Mouse (Mus musculus) midbrain, embryonic 13.5 days (tissue): ENCODE measurements around the gene Rnaseh2a. TPM values are rescaled to one million over a fixed set of nuclear protein-coding genes. Genes with fewer than 3 reads are reported as not detected.

ENCODE experiments used
- ATAC-seq: fragments of 200-750 bp; cut with Nextera tagmentation; 2 replicates; pipeline ENCODE4 v1.8.0; 2017; ENCODE audit warnings: mild to moderate bottlenecking, moderate TSS enrichment, moderate library complexity
- H3K27ac ChIP-seq: fragments of 300-500 bp; sonication (generic); 2 replicates; pipeline ENCODE4 v1.5.1; 2015; ENCODE audit warnings: inconsistent platforms, mild to moderate bottlenecking, moderate library complexity
- H3K27me3 ChIP-seq: fragments of 300-500 bp; sonication (generic); 2 replicates; pipeline ENCODE4 v1.6.1; 2015; ENCODE audit warnings: mild to moderate bottlenecking, inconsistent platforms
- H3K36me3 ChIP-seq: fragments of 300-500 bp; sonication (generic); 2 replicates; pipeline ENCODE4 v1.6.1; 2015; ENCODE audit warnings: mild to moderate bottlenecking, inconsistent platforms
- H3K4me1 ChIP-seq: fragments of 300-500 bp; sonication (generic); replicated peaks from 2 replicates; pipeline ENCODE4 v1.6.1; 2015; ENCODE audit warnings: inconsistent platforms
- H3K4me2 ChIP-seq: fragments of 300-500 bp; sonication (generic); replicated peaks from 2 replicates; pipeline ENCODE4 v1.6.1; 2015; ENCODE audit warnings: moderate library complexity, mild to moderate bottlenecking, inconsistent platforms
- H3K4me3 ChIP-seq: fragments of 300-500 bp; sonication (generic); replicated peaks from 2 replicates; pipeline ENCODE4 v1.5.1; 2015; ENCODE audit warnings: mild to moderate bottlenecking, inconsistent platforms
- H3K9ac ChIP-seq: fragments of 300-500 bp; sonication (generic); replicated peaks from 2 replicates; pipeline ENCODE4 v1.6.1; 2015; ENCODE audit warnings: mild to moderate bottlenecking, inconsistent platforms
- H3K9me3 ChIP-seq: fragments of 300-500 bp; sonication (generic); 2 replicates; pipeline ENCODE4 v1.6.1; 2016; ENCODE audit warnings: mild to moderate bottlenecking, inconsistent platforms
- WGBS: fragments of 180-500 bp; shearing (Covaris S2); methylation state at CpG from one replicate; pipeline ENCODE4 v1.1.7; 2015; 5-methylcytosine and 5-hydroxymethylcytosine counted together
- polyA plus RNA-seq: library from polyadenylated mRNA; unstranded; fragments of >200 nt; fragmentation: Nextera tagmentation; extraction: Ambion mirVana; gene quantifications from 2 replicates; pipeline ENCODE4 v1.2.1, GENCODE M21; 2015

Rnaseh2a gene
- polyA plus RNA-seq, 1 experiment from 2014 or later, result 66.5 TPM

GRCm38 (mm10) chr8:84981644-84982498 is 12.3 kb upstream of the Rnaseh2a start:
- no peak for ATAC-seq
- WGBS, result 85% methylated on average over 15 of the region's 15 CpGs
- peaks cover 71% of the 10 kb centered on the region for H3K4me1 ChIP-seq
- H3K9me3 ChIP-seq, result no peaks in the 10 kb centered on the region
- no peak overlapping the region for H3K4me3 ChIP-seq
- H3K4me2 ChIP-seq, result no peak overlapping the region
- H3K27me3 ChIP-seq, result peaks cover 63% of the 10 kb centered on the region
- no peak overlapping the region for H3K9ac ChIP-seq
- peak overlapping the region; percentile 51; the same call in 1 of the 2 replicates for H3K27ac ChIP-seq
- no peaks in the 10 kb centered on the region for H3K36me3 ChIP-seq

GRCm38 (mm10) chr8:84980622-84981358 is 11.2 kb upstream of the Rnaseh2a start:
- WGBS, result 38% methylated on average over 11 of the region's 11 CpGs
- Histone ChIP-seq H3K4me2 (peak overlapping the region; percentile 95), H3K9me3 (no peaks in the 10 kb centered on the region), H3K9ac (peak overlapping the region; percentile 4; the same call in 1 of the 2 replicates), H3K36me3 (no peaks in the 10 kb centered on the region), H3K27ac (peak overlapping the region; percentile 51; the same call in 1 of the 2 replicates), H3K4me3 (no peak overlapping the region), H3K4me1 (peaks cover 77% of the 10 kb centered on the region), H3K27me3 (peaks cover 60% of the 10 kb centered on the region)
- ATAC-seq, result no peak

- ATAC-seq, result peak; percentile 21
- WGBS, result 3% methylated on average over 42 of the region's 42 CpGs
- Histone ChIP-seq H3K9ac (peak overlapping the region; percentile 46; the same call in 1 of the 2 replicates), H3K4me2 (peak overlapping the region; percentile 95), H3K27ac (peak overlapping the region; percentile 35; the same call in 1 of the 2 replicates), H3K4me3 (peak overlapping the region; percentile 53), H3K4me1 (peaks cover 74% of the 10 kb centered on the region), H3K36me3 (peaks cover 5% of the 10 kb centered on the region; the same call in 1 of the 2 replicates), H3K9me3 (no peaks in the 10 kb centered on the region), H3K27me3 (peaks cover 57% of the 10 kb centered on the region)
Observed at GRCm38 (mm10) chr8:84979599-84980421, 10.2 kb upstream of the Rnaseh2a start.

GRCm38 (mm10) chr8:84978248-84978940 is 8.8 kb upstream of the Rnaseh2a start, which contains the start of gene Junb:
Gene Junb, minus strand, starts transcription at chr8:84978718.
- Histone ChIP-seq H3K4me1 (peaks cover 73% of the 10 kb centered on the region), H3K36me3 (peaks cover 18% of the 10 kb centered on the region), H3K4me3 (peak within 1 kb of the TSS; percentile 53), H3K27ac (peak within 1 kb of the TSS; percentile 35), H3K9me3 (no peaks in the 10 kb centered on the region), H3K27me3 (peaks cover 48% of the 10 kb centered on the region), H3K9ac (peak within 1 kb of the TSS; percentile 67), H3K4me2 (peak within 1 kb of the TSS; percentile 95)
- peak; percentile 26 for ATAC-seq
- under 1% methylated on average over 63 of the region's 63 CpGs for WGBS

- Histone ChIP-seq H3K9ac (peak overlapping the region; percentile 67), H3K4me2 (peak overlapping the region; percentile 95), H3K36me3 (peaks cover 25% of the 10 kb centered on the region), H3K27me3 (peaks cover 46% of the 10 kb centered on the region), H3K4me1 (peaks cover 73% of the 10 kb centered on the region), H3K4me3 (peak overlapping the region; percentile 53), H3K27ac (no peak overlapping the region; the same call in 1 of the 2 replicates), H3K9me3 (no peaks in the 10 kb centered on the region)
- 1% methylated on average over 70 of the region's 70 CpGs for WGBS
- no peak for ATAC-seq
Observed at GRCm38 (mm10) chr8:84977435-84978247, 8.1 kb upstream of the Rnaseh2a start.

- 3% methylated on average over 25 of the region's 25 CpGs for WGBS
- H3K9me3 ChIP-seq, result no peaks in the 10 kb centered on the region
- peak overlapping the region; percentile 67 for H3K9ac ChIP-seq
- ATAC-seq, result no peak
- H3K36me3 ChIP-seq, result peaks cover 31% of the 10 kb centered on the region
- H3K27ac ChIP-seq, result no peak overlapping the region; the same call in 1 of the 2 replicates
- H3K27me3 ChIP-seq, result peaks cover 38% of the 10 kb centered on the region
- peak overlapping the region; percentile 95 for H3K4me2 ChIP-seq
- peaks cover 77% of the 10 kb centered on the region for H3K4me1 ChIP-seq
- peak overlapping the region; percentile 53 for H3K4me3 ChIP-seq
Observed at GRCm38 (mm10) chr8:84976763-84977434, 7.3 kb upstream of the Rnaseh2a start.

GRCm38 (mm10) chr8:84976031-84976762 is 6.6 kb upstream of the Rnaseh2a start:
- 1% methylated on average over 61 of the region's 61 CpGs for WGBS
- peak overlapping the region; percentile 53 for H3K4me3 ChIP-seq
- peak overlapping the region; percentile 58; the same call in 1 of the 2 replicates for H3K27ac ChIP-seq
- H3K4me1 ChIP-seq, result peaks cover 77% of the 10 kb centered on the region
- peaks cover 38% of the 10 kb centered on the region for H3K36me3 ChIP-seq
- peak overlapping the region; percentile 95 for H3K4me2 ChIP-seq
- no peaks in the 10 kb centered on the region for H3K9me3 ChIP-seq
- peak overlapping the region; percentile 67 for H3K9ac ChIP-seq
- H3K27me3 ChIP-seq, result peaks cover 37% of the 10 kb centered on the region
- ATAC-seq, result peak; percentile 78

GRCm38 (mm10) chr8:84975434-84975833 is 5.9 kb upstream of the Rnaseh2a start:
- H3K27me3 ChIP-seq, result peaks cover 30% of the 10 kb centered on the region
- no peak for ATAC-seq
- peak overlapping the region; percentile 95 for H3K4me2 ChIP-seq
- H3K4me3 ChIP-seq, result peak overlapping the region; percentile 53; the same call in 1 of the 2 replicates
- H3K9me3 ChIP-seq, result no peaks in the 10 kb centered on the region
- H3K9ac ChIP-seq, result no peak overlapping the region
- peaks cover 77% of the 10 kb centered on the region for H3K4me1 ChIP-seq
- H3K36me3 ChIP-seq, result peaks cover 44% of the 10 kb centered on the region
- H3K27ac ChIP-seq, result 0 out of 2 replicates have a peak overlapping the region, but pooled peaks have one; percentile 58
- 43% methylated on average over 7 of the region's 7 CpGs for WGBS

- Histone ChIP-seq H3K36me3 (peaks cover 44% of the 10 kb centered on the region), H3K4me1 (peaks cover 71% of the 10 kb centered on the region), H3K4me2 (no peak overlapping the region), H3K9me3 (no peaks in the 10 kb centered on the region), H3K4me3 (no peak overlapping the region), H3K9ac (no peak overlapping the region), H3K27ac (no peak overlapping the region), H3K27me3 (peaks cover 27% of the 10 kb centered on the region)
- 84% methylated on average over 8 of the region's 8 CpGs for WGBS
- no peak for ATAC-seq
Observed at GRCm38 (mm10) chr8:84974543-84975142, 5.1 kb upstream of the Rnaseh2a start.
